Mouse (Mus musculus) adrenal gland, postnatal 10 days (tissue): ENCODE results near the gene Ercc6l2. TPM values are rescaled to one million over a fixed set of nuclear protein-coding genes. Genes with fewer than 3 reads are reported as not detected.
A peak's percentile ranks its signal among the peaks of the same experiment; 100 is the strongest.
"Not testable (repeated sequence)": the region's sequence is repeated elsewhere in the genome, so short reads cannot be mapped to it uniquely, and the experiment has no call there.

ENCODE experiments used
- DNase-seq: peaks from one replicate; pipeline ENCODE4 v3.0.0; 2021; ENCODE audit warnings: mixed read lengths
- total RNA-seq, 2 experiments: library from RNA; stranded (reverse); gene quantifications; 2 replicates each; pipeline ENCODE4 v1.2.3; 2021

The Ercc6l2 gene
- total RNA-seq, 2 experiments from 2014 or later, result 25.1 to 34.2 TPM

DNA sequence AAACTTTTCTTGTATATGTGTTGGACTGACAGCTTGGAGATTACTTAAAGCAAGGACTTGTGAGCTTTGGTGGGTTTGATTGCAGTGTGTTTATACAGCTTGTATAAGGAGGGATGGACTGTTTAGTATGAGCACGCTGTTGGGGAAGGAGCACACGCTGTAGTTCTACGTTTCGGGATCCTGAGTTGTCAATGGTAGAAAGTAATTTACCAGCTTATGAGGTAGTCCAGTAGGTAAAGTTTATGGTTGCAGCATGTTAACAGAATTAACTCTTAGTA, 64.8 kb downstream of the Ercc6l2 start:
- no peak for DNase-seq

DNA sequence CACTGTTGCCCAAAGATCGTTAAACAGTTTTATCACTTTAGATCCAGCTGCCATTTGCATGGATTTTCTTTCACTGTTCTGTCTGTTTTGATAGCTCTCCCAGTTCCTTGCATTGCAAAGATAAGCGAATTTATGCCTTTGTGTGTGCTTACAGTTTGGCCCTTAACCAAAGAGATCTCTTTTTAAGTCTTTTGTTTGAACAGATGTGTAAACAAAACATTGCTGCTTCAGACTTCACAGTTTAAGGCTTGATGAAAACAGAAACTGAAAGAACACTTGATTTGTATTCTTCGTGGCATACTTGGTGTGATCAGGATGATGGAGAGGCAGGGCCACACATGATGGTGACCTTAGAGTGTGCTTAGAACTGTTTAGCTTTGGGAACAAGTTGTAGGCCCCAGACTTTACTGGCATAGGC, 70.5 kb downstream of the Ercc6l2 start:
- no peak for DNase-seq

DNA sequence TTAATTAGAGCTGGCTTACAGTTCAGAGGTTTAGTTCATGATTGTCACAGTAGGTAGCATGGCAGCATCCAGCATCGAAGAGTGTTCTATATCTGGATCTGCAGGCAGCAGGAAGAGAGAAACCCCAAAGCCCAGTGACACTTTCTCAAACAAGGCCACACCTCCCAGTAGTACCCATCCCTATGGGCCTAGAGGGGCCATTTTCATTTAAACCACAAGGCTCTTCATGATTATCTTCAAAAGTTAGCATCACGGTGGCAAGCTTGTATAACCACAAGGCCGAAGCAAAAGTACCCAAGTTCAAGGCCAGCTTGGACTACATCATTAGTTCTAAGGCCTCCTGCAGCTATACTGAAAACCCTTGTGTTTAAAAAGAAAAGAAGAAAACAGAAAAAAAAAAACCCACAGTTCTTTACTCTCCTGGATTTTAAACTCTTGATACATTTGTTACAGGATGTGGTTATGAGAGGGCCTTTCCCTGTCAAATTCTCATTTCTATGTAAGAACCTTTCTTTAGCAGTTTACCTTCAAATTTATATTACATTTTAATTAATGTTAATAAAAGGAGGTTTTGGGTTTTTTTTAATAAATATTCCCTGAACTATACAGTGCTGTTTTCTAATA, 71.5 kb downstream of the Ercc6l2 start:
- no peak for DNase-seq

DNA sequence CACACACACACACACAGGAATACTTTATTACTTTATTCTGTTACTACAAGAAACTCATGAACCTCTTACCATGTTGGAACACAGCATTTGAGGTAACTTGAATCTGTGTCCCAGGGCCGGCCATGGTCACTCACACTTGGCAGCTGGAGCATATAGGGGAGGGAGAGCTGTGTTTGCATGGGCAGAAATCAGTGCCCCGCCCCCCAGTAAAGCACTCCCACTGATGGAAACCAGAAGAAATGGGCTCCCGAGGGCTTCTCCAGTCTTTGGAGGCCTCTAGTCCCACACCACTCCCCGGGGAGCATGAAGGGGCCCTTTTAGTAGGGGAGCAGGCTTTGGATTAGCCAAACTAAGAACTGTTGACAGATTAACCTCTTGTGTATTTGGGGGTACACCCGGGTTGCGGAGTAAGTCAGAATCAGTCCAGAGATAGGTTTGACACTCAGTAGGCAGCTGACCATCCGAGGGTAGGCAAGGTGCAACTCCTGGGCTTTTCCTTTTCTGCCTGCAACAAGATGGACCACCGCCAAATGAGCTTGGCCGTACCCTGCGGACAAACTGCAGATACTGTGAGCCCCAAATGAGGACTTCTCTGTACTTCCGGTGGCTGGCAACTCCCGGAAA, 85.8 kb downstream of the Ercc6l2 start:
- DNase-seq, result no peak

DNA sequence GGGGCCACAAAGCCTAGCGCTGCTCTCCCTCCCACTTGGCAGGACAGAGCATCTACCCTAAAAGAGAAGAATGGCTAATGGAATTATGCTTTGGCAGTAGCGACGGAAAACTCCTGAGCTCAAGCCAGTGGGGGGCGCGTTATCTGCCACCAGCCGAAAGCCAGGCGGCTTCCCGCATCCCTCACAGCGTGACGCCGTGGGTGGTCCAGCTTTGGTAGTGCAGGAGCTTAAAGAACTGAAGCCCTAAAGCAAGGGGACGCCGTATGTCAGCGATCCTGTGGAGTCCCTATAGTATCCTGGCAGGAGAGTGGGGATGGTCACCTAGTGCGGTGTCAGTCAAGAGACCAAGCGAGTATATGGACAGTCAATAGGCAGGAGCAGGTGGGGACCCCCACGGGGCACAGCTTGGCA, 86.3 kb downstream of the Ercc6l2 start:
- DNase-seq, result peak; percentile 61

DNA sequence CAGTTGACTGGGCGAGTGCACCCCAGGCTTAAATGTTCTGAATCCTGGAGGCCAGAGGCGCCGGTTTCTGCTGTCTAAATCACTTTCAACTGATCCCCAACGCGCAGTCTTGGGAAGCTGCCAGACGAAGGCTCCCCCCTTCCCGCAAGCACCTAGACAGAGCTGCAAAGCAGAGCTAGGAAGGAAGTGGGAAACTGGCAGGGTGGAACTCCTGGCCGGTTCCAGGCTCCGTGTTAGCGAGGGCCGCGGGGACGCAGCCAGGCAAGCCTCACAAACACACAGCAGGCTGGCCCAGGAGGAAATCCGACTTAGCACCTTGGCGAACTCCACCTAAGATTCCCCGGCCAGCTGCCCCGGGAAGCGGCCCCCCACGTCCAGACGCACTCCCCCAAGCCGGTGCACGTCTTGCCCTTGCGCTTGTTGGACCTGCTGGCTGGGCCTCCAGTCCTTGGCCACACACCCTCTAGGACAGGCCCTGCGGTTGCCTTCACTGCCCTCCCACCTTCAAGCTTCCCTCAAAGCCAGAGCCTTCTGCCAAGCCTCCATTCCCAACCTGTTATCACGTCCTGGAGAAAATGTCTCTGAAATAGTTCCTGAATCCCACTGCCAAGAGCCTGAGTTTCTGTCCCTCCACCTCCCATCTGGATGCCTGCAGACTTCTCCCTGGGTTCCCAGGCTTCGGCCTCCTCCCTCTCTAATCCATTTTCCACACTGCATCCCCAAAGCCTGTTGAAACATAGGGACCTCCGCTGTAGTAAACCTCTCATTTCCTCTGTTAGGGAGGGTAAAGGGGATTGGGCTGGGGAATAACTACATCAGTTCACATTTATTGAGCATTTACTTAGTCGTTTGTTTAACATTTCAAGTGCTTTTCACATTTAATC, 86.9 kb downstream of the Ercc6l2 start:
- DNase-seq, result peak; percentile 54

DNA sequence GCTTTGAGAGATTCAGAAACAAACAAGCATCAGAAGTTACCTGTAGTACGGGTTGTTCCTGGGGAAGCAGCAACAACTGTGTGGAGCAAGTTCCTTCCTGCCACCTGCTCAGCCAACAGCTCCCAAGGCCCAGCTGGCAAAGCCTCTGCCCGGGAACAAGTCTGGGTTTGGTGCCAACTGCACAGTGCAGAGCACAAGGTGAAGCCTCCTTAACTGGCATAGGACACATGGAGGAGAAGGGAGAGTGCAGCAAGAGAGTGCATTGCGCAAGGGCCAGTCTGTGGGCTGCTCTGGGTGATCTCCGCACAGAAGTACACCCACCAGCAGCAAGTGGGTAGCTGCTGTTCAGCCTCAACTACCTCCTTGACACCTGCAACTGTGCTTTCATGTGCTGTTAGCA, 91.5 kb downstream of the Ercc6l2 start:
- DNase-seq, result peak; percentile 73

DNA sequence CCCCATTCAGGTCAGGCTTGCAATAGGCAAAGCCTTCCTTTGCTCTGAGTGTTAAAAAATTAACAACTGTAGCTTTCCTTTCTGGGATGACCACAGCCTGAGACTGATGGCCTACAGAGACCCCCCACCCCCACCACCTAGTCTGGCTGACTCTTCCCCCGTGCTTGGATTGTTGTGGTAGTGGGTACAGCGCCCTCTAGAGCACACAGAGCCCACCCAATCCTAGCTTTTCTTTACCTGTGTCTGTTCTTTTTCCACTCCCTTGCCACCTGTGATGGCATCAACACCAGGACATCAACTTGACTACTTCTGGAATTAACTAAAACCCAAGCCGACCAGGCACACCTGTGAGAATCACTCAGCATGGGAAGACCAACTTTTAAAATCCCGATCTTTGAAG, 92.4 kb downstream of the Ercc6l2 start:
- no peak for DNase-seq

DNA sequence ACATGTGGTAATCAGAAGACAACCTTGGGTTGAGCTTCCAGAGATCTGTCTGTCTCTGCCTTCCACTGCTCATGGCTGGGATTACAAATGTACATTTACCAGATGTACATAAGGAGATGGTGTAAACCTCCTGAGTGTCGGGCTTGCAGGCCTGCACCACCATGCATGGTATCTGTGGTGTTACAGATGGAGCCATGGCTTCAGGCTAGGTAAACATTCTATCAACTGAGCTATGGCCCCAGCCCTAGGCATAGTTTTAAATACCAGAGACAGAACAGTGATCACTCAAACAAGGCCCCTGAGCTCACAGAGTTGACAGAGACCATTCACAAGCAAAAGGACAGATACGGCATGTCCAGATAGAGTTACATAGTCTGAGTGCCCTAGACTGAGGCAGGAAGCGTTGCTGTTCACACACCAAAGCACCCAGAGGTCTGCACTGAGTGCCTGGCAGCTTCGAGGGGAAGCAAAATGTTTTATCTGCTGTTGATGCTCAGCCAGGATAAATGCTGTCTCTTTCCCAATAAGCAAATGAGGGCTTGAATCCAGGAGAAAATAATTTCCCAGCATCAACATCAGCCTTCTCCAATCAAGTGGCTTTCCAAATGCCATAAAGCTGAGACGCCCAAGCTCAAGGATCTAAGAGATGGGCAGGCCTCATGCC, 95.2 kb downstream of the Ercc6l2 start:
- DNase-seq, result no peak

DNA sequence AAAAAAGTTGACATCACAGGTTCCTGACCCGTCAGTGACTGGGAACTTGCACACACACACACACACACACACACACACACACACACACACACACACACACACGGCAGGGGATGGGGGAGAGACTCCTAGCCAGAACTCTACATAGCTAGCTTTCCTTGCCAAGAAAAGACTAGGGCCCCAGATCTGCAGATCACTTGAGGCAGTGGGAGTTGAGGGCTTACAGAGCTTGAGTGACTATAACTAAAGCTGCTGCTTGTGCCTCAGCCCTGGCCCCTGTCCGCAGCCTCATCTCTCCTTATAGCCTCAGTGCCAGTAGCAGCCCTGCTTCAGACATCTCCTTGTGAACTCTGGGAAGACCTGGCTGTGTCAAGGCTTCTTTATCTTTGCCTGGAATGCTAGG, 96.6 kb downstream of the Ercc6l2 start:
- no peak for DNase-seq

DNA sequence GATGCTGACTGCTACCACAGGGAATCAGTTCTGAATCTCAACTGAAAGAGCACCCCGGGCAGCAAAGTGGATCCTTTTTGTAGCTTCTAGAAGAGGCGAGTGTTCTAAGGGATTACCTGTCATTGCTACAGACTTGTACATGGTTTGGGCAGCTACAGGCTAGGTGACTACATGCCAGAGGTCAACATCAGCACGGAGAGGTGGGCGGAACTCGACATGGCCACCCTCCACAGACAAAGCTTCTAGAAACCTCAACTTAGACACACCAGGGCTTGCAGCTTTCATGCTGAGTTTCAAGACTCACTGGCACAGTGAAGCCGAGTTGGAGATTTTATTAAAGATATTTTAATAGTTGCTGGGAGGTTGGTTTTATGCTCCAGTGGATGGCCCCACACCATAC, 98.1 kb downstream of the Ercc6l2 start:
- DNase-seq, result no peak

DNA sequence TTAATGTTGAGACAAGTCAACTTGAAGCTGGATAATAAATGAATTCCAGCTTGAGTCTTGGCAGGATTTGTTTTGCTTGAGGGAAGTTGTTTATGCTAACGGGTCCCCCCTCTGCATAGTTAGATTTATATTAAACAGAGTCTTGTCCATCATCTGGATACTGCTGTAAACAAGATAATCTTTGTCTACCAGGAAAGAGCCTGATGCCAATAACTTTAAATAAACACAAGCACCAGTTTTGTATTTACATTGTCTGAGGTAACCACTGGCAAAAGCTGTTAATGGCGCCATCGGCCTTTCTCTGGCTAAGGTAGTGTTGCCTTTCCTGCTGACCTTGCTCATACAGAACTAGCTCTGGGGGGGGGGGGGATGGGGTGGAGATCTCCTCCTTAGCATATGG, 100.1 kb downstream of the Ercc6l2 start:
- DNase-seq, result no peak

DNA sequence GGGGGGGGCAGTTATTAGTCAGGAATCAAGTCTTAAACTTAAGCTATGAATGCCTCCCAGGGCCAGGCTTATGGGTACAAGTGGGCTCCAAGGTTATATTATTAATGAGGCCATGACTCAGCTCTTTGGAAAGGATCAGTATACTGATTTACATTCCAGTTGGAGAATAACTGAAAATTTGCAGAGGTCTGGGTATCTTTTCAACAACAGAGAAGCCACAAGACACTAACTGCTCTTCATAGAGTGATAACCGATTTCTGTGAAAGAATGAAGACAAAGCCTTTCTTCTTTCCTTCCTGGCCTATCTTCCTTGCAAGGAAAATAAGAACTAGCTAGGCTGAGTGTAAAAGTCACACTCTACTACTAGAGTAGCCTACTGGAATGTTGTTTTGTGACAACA, 100.6 kb downstream of the Ercc6l2 start:
- no peak for DNase-seq

DNA sequence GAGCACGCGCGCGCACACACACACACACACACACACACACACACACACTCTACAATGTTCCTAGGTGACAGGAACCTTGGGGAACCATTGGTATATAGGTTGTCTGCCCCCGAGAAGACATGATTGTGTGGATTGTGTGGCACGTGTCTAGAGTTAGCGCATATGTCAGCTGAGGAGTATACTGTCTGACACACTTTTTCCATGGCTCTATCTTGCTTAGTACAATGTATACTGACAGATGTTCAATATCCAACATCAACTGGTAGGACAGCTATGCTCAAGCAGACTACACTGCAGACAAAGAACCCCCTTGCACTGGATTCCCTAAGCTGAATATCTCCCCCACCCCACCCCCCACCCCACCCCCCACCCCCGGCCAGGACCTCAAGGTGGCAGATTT, 101.5 kb downstream of the Ercc6l2 start:
- DNase-seq, result no peak

DNA sequence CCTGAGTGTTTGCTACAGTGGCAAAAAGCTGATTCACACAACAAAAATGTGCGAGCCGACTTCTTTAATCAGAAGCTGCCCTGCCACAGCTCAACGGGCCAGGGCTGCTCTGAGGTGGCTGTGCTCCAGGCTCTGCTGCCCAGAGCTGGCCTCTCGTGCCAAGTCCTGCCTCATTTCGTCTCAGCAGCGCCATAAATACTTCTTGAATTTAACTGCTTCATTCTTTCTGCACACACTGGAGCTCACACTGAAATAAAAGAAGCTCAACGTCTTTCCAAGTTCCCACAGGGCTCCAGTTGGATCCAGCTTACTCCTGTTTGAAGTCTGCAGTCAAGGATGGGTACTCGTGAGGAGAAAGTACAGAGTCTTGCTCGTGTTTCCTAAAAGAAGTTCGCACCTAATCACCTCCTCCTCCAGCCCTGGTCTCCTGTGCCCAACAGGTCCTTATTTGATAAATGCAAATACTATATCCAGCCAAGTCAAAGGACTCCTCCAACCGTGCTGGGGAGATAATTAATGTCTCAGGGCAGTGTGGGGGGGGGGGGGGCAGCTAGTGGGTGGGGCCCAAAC, 102.2 kb downstream of the Ercc6l2 start:
- DNase-seq, result peak; percentile 80

DNA sequence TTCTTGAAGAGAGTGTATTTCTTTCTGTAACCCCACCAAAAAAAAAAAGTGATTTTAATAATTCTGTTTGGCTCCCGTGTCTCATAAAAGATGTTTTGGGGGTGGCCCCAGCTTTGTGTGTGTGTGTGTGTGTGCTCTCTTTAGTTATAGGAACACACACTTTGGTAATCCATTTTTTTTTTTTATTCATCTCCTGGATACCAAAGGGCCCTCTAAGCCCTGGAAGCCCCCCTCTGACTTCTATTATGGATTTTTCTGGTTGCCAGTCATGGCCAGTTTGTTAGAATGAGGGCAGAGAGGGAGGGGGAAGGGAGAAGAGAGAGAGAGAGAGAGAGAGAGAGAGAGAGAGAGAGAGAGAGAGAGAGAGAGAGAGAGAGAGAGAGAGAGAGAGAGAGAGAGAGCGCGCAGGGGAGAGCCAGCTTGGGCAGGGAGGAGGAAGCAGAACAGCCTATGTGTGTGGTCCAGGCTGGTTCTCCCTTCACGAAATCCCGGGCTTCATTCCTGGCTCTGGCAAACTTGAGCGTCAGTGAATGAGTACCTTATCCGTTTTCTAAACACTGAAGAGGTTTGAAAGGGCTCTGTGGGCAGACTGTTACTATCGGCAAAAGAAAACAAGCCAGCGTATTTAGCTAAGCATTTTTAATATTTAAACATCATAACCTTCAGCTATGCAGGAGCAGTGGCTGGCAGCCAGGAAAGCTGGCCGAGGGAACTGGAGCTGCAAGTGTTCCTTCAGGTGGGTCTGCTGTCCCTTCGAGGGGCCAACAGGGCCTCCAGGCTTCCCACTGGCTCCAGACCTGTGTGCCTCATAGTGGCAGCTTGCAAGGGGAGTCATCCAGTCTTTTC, 103.0 kb downstream of the Ercc6l2 start:
- DNase-seq, result peak; percentile 57

DNA sequence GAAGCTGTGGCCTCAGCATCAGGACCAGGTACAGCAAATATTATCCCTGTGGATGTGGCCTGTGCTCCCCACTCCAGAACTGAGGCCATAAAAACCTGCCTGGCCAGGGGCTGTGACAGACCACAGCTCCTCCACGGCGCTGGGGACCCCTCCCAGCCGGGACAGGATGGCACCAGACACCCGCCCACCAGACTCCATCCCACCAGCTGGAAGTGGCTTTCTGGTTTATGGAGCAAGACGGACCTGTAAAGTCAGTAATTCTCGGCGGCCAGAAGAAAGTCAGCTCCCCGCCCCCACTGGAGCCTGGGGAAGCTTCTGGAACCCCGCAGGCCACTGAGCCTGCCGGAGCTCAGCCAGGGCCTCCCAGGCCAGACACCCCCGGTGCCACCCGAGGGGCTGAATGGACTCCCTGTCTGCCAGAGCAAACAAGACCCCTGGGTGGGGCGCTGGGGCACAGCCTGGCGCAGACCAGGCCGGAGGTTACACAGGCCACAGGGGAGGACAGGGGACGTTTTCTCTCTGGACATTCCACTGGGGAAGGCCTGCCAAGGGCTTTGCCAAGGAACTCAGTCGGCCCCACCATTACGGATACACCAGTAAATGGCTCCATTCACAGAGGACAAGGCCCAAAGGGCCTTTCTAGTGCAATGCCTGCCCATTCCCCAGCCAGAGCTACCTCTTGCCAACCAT, 103.8 kb downstream of the Ercc6l2 start:
- peak; percentile 62 for DNase-seq

DNA sequence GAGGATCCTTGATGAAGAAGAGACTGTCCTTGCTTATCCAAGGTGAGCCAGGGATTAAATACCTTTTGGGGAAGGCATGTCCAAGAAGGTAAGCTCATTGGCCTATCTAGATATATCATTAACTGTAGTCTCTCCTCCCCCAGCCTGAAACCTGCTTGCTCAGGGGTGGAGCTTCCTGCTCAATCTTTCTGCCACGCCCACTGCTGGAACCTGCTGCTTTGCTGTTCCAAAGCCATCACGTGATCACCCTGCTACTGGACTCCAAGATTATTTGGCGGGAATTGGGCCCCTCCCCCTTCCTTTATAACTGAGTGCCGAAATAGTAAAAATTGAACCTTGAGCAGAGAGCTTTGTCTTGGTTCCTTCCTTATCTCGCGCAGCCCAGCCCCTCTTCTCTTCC, 109.0 kb downstream of the Ercc6l2 start:
- DNase-seq, result not testable (repeated sequence)

DNA sequence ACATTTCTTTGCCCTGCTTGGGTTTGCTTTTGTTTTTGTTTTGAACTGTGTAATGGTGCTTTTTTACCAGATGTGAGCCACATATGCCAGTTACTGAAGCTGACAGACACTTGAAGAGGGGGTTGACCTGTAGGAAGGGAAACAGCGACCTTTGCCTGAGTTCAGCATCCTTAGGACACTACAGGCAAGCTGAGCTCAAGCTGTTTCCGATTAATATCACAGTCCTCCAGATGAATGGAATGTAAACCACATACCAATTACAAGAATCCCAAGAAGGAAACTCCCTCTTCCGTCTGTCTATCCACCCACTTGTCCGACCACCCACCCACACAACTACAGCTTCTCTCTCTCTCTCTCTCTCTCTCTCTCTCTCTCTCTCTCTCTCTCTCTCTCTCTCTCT, 112.3 kb downstream of the Ercc6l2 start:
- DNase-seq, result no peak

DNA sequence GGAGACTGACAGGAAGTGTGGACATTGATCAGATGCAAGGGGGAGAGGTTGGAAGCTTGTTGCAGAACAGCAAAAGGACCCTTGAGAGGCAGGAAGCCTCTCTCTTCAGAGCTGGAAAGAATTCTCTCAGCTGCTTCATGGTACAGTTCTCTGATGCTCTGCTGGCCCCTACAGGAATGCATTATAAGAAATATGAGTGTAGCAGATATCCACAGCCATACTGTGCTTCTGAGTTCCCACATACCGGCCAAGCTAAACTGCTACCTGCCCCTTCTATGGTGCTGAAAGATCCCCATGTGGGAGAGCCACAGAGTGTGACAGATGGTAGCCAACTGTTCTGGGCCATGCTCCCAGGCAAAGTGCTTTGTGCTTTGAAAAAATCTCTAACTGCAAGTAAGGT, 114.3 kb downstream of the Ercc6l2 start:
- DNase-seq, result no peak

DNA sequence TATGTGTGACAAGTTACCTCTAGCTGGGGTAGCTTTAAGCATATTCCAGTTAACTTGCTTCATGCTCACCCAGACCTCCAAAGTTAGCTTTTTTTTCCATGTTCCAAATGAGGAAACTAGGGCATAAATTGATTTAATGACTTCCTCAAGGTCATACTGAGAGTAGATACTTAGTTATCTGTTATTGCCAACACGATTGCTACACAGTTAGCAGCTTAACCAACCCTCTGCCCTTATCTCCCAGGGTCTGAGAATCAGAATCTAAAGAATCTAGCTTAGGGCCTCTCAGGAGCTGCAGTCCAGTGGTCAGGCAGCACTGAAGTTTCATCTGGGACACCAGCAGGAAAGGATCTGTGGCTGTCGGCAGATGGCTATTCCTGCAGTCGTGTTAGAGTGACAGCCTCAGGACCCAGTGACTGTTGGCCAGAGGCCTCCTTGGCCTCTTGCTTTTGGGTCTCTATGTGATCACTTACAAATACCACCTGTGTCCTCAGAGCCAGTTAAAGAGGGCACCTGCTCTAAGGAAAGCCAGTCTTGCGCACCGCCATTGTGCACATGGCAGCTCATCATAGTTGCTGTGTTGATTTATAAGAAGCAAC, 115.0 kb downstream of the Ercc6l2 start:
- DNase-seq, result no peak
